Mouse (Mus musculus) testis, postnatal 10 days (tissue): ENCODE results near the gene Elavl1.
A peak's percentile ranks its signal among the peaks of the same experiment; 100 is the strongest.

ENCODE experiments used
- DNase-seq: peaks from one replicate; pipeline ENCODE4 v3.0.0; 2021; ENCODE audit warnings: low spot score

The Elavl1 gene

DNA sequence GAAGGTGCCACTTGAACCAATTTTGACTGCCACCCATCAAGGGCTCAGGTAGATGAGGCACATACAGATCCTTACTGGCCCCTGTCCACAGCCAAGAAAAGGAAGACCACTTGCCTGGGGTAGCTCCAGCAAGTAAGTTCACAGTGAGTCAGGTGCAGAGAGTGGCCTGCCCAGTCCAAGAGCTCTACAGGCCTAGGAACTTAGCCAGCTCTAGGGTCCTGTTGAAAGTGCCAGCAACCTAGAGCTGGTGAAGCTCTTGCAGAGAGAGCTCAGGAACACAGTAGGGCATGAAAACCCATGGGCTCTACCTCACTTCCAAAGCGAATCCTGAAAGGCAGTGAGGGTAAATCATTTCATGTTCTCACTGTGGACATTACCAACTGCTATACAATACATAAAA, 4.8 kb downstream of the Elavl1 start:
- no peak for DNase-seq

DNA sequence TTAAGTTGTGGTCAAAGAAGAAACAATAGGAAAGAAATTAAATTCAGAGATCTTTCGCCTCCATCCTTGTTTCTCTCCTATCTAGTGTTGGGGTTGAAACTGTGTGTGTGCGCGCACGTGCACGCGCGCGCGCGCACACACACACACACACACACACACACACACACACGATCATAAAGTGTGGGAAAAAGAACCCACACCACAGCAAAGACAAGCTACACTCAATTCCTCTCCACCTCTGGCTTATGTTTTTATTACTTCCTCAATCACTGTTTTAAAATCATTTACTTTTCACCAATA, 5.7 kb downstream of the Elavl1 start:
- no peak for DNase-seq

DNA sequence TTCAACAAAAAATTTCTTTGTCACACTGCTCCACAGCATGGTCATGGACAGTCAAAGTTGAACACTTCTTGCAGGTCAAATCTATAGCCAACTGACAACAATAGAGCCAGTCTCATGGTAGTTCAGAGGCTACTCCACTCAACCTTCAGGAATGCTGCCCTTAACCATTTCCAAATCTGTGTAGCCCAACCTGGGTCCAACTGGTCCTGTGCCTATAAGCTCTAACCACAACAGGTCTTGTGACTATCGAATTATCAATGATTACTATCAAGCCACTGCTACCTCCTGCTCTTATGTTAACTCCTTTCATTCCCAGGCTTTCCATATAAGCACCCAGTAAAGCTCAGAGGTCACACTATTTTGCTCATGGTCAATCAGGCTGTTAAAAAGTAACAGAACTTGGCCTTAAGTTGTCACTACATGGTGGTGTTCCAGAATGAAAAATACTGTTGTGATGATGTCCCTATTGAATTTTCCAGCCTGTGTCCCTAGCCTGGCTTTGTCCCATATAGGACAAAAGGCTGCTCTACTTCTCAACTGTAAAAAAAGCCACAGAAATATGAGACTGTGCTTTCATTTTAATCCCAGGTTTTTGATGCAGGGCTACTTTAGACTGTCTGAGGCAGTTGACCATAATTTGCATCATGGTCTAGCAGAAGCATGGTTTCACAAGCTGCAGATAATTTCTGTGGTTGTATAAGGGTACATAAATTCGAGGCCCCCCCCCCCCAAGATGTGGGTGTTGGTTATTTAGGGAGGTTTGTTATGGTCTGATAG, 6.2 kb downstream of the Elavl1 start:
- DNase-seq: no peak

- no peak for DNase-seq
Measured at GRCm38 (mm10) chr8:4318124-4318523, 7.1 kb downstream of the Elavl1 start.

DNA sequence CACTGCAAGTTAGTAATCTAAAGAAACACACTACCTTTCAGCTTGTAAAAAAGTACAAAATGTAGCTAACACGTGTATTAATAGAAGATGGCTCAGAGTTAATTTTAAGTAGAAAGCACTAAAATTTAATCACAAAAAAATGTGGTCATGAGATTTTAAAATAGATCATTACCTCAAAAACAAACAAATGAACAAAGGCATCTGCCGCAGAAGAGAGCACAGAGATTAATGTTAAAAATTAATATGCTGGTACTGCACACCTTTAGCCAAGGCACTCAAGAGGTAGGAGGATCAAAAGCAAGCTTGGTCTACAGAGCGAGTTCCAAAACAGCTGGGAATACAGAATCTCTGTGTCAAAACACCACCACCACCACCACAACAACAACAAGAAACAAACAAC, 10.4 kb downstream of the Elavl1 start:
- no peak for DNase-seq

- no peak for DNase-seq
Measured at GRCm38 (mm10) chr8:4313254-4314124, 11.7 kb downstream of the Elavl1 start.

GRCm38 (mm10) chr8:4312104-4312503, 13.1 kb downstream of the Elavl1 start:
- DNase-seq: no peak

DNA sequence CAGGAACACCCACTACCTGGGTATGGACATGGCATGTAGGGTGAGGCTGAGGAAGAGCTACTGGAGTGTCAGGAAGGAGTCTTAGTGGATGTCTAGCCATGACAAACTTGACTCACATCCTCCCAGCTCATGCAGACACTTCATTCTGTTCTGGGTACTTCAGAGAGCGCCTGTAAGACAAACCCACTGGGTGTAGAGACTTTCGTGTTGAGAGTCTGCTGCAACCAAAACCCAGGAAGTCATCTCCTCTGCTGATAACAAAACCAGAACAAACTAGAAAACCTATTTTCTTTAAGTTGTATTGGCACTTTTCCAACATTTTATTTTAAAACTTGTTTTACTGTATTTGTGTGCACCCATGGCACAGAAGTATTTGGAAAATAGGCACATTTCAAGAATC, 19.4 kb downstream of the Elavl1 start:
- DNase-seq: no peak

GRCm38 (mm10) chr8:4304124-4304547, 21.1 kb downstream of the Elavl1 start:
- DNase-seq: no peak

- no peak for DNase-seq
Measured at GRCm38 (mm10) chr8:4297822-4298221, 27.4 kb downstream of the Elavl1 start.

DNA sequence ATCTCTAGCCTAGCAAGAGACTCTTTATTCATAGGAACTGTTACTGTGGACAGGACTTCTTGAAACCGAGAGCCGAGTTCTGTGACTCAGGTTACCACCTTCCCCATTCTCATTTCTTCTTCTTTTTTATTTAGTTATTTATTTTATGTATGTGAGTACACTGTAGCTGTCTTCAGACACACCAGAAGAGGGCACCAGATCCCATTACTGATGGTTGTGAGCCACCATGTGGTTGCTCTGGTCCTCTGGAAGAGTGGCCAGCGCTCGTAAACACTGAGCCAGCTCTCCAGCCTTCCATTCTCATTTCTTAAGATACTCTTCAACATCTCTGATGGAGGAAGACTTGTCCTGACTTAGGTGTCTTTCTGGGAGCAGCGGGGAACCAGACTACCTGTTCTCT, 32.5 kb downstream of the Elavl1 start:
- no peak for DNase-seq

DNA sequence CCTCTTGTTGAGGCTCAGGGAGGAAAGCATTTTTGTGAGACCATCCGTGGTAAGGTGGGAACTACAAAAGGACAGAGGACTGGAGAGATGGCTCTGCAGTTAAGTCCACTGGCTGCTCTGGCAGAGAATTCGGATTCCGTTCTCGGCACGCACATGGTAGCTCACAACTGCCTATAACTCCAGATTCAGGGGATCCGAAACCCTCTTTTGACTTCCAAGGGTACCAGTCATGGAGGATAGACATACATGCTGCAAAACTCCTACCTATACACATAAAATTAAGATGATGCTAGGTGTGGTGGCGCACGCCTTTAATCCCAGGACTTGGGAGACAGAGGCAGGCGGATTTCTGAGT, 49.1 kb downstream of the Elavl1 start:
- no peak for DNase-seq

GRCm38 (mm10) chr8:4275275-4276110, 49.7 kb downstream of the Elavl1 start, which contains the start of gene Timm44:
TSS of gene Timm44 (minus strand) at chr8:4275913.
- peak; percentile 97 for DNase-seq

DNA sequence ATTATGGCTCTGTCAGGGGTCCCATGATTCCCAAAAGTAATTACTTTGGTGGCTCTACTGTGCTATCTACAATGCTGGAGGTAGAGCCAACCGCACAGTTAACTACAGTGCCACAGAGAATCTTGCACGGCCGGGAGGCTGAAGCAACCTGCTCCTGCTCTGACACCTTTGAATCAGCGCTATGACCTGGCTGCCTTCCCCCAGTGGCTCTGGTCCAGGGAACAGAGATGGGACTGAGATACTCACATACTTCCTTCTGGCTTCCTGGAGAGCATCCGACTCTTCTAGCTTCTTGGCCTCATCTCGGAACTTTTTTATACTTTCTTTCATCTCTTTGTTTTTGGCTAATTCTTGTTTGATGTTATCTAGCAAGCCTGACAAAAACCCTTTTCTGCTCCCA, 55.6 kb downstream of the Elavl1 start:
- no peak for DNase-seq

DNA sequence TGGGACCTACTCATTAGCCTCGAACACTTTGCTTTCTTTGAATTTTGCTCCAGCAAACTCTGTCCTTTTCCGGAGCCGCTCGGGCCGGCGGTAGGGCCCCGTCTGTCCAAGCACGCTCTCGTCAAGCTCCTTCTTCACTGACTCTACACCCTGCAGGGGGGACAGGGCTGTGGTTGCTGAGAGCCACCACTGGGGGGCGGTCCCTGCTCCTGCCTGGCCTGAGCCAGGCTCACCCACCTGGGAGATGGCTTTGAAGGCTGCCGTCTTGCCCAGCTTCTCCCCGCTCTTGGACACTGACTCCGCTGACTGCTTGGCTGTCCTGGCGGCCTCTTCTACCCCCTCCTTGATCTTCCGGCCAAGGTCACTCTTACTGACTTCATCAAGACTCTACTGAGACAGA, 57.6 kb downstream of the Elavl1 start:
- no peak for DNase-seq

DNA sequence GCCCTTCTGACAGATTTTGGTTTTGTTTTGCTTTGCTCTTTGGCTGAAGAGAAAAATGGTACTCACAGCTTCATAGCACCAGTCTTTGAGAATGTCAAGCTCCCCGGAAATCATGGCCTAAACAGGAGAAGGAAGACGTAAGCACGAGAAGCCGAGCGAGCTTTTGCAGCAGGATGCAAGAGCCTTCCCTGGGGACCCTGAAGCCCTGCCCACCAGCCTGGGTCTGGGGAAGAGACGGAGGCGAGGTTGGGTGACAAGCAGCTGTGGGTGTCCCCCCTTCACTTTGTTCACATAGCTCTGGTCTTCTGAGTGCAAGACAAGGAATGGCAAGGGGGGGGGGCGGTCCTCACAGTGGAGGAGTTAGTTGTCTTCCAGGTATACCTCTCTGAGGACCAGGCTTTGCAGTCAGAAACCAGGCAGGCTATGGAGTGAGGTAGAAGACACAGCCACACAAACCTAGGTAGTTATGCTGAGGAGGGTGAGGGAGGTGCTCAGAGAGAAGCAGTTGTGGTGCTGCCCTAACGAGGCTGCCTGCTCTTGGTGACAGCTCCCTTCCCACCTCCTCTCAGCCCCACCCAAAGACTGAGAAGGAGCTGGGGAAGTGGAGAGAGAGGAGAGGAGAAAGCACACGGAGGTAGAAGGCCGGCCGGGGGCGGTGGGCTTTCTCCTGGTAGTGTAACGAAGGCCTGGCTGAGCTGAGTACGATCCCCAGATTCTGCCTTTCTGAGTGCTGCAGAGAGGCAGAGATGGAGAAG, 59.9 kb downstream of the Elavl1 start:
- DNase-seq: no peak

GRCm38 (mm10) chr8:4263105-4263791, 62.0 kb downstream of the Elavl1 start:
- DNase-seq: no peak

DNA sequence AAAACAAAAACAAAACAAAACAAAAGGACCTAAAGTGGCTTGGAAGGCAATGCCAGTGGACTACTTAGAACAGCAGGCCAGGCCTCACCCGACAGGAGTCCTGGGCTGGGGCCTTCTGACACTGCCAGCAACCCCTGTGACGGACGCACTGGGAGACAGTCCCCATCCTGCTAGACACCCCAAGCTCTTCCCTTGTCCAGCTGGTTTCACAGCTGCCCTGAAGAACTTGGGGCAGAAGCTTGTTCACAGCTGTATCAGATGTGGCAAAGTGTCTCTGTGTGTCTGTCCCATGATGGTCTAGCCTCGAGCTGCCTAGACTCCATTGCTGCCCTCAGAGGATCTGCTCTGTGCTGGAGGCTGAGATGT, 65.4 kb downstream of the Elavl1 start:
- DNase-seq: no peak

GRCm38 (mm10) chr8:4259125-4259804, 65.9 kb downstream of the Elavl1 start, which contains the start of gene Ctxn1:
TSS of gene Ctxn1 (minus strand) at chr8:4259274.
- DNase-seq: peak; percentile 99

- peak; percentile 83 for DNase-seq
Measured at GRCm38 (mm10) chr8:4258678-4259077, 66.5 kb downstream of the Elavl1 start.

DNA sequence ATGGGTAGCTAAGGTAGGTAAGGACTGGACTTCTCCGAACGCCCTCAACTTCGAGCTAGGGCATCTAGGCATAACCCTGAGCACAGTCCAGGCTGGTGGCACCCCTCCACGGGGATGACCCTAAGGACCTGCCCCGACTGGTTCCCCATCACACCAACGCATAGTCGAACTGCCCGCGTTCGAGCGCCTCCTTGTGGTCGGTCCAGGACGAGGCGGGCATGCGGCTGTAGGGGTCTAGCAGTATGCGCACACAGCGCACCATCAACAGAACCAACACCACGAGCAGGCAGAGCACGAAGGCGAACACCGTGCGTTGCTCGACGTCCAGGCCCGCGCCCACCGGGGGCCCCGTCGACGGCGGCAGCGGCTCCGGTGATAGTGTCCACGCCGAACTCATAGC, 67.0 kb downstream of the Elavl1 start:
- DNase-seq: peak; percentile 92
